Mouse (Mus musculus) left cerebral cortex, adult 2 months (tissue): ENCODE measurements around the gene Spata20. TPM values are rescaled to one million over a fixed set of nuclear protein-coding genes. Genes with fewer than 3 reads are reported as not detected.

ENCODE experiments used
- DNase-seq, 2 experiments: peaks; one replicate each; pipeline ENCODE4 v3.0.0; 2021 to 2022; ENCODE audit warnings: low spot score in 2 of 2, mixed read lengths in 1 of 2; ENCODE audit errors: extremely low spot score in 1 of 2
- H3K27ac ChIP-seq: fragments of 200-600 bp; 2 replicates; pipeline ENCODE4 v1.8.1; 2022
- H3K4me3 ChIP-seq: fragments of 200-600 bp; 2 replicates; pipeline ENCODE4 v1.8.1; 2022
- CTCF ChIP-seq: fragments of 200-600 bp; IDR thresholded peaks from 2 replicates; pipeline ENCODE4 v1.8.1; 2022; ENCODE audit warnings: antibody characterized with exemption, mild to moderate bottlenecking, moderate library complexity
- intact Hi-C: fragments of 180-260 bp; cut with DNase I; formaldehyde crosslinking; loops from one replicate; pipeline ENCODE4 v1.15.1; 2025
- total RNA-seq, 2 experiments: library from RNA; stranded (reverse); gene quantifications; 2 replicates each; pipeline ENCODE4 v1.2.3; 2021

Spata20 gene
- total RNA-seq, 2 experiments from 2014 or later: 0.41 to 0.51 TPM

DNA sequence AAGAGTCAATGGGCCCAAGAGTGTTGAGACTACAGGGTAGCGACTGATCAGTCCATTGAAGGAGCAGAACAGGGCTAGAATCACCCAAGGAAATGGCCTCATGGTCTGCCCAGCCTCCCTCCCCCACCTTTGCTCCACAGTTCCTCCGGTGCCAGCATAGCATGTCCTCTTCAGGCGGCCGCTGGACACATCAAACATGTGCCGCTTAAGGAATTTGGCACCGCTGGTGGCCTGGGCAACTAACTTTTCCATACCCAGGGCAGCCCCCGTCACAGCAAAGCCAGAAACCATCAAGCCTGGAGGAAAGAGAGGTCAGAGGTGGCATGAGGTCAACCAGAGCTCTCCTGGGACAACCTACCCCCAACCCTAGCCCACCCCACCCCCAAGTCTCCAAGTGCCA lies 4.0 kb downstream of the Spata20 start:
- Histone ChIP-seq H3K4me3 (no peak overlapping the region), H3K27ac (no peak overlapping the region)
- intact Hi-C loops: no loop called here
- no peak for TF ChIP-seq CTCF
- no peak for DNase-seq

DNA sequence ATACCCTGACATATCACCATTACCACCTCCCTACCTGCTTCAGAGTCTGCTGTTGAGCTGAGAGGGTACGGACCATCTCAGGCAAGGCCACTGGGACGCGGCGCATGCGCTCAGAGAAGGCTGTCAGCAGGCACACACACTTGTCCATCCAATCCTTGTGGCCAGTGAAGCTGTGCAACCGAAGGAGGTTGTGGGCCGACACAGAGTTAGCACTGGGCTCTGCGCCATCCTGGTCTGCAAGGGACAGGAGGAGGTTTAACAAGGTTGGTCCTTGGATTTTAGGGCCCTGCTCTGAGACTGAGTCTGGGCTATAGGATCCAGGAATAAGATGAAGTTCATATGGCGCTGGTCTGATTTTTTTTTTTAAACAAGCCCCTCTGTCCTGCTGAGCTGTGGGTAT lies 5.6 kb downstream of the Spata20 start:
- intact Hi-C loops: no loop called here
- Histone ChIP-seq H3K4me3 (no peak overlapping the region), H3K27ac (no peak overlapping the region)
- no peak for TF ChIP-seq CTCF
- DNase-seq: no peak

DNA sequence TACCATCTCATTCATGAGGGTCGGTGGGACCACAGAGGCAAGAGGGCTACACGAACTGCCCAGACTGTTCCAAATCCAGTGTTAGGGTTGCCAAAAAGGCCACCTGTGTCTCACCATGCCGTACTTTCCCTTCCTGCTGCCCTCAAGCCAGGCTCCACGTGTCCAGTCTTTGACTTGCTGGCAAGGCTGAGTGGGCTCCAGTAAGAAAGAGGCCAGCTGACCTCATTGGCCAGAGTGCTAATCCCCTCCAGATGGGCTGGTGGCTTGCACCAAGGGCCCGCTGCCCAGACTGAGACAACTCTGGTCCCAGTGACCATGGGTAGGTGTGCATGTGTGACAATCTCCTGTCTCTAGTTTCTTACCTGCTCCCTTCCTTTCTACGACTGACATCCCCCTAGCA lies 8.3 kb downstream of the Spata20 start:
- Histone ChIP-seq H3K4me3 (no peak overlapping the region), H3K27ac (no peak overlapping the region)
- DNase-seq: no peak
- TF ChIP-seq CTCF: no peak
- intact Hi-C loops: no loop called here

DNA sequence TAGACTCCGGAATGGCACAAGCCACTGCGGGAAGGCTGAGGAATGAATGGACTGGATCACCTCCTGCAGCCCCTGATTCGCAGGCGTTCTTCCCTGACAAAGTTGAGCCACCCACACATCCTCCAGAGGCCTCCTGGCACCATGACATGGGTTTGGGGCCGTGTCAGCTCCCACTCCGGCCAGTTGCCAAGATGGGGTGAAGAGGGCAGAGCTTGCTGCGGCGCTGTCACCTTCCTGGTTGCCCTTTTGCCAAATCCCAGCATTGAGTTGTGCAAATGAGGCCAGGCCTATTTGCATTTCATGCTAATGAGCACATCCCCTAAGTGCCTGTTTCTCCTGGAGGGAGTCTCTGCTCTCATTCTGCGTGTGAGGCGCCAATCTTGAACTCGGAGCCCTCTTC lies 10.3 kb downstream of the Spata20 start:
- intact Hi-C loops: loop anchor here (2.0 kb wide), 1 partner anchor 51 kb away; no protein-coding TSS in a partner anchor
- Histone ChIP-seq H3K27ac (no peak overlapping the region), H3K4me3 (no peak overlapping the region)
- DNase-seq: no peak
- TF ChIP-seq CTCF: no peak

DNA sequence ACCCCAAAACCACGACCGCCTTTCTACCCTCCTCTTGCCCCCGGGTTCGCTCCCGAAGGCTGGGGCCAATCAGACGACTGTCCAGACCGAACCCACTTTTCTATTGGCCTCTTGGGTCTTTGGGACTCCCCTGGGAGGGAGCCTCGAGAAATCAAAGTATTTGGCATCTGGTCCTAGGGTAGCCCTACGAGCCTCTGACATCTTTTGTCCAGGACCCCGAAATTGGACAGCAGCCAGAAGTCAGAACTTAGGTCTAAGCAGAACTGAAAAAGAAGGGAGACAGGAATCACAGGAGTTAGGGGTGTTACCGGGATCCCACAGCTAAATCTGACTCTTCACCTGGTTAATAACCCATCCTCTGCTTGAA lies 11.5 kb downstream of the Spata20 start:
- Histone ChIP-seq H3K4me3 (peak overlapping the region; percentile 81), H3K27ac (no peak overlapping the region)
- TF ChIP-seq CTCF: no peak
- no peak for DNase-seq
- intact Hi-C loops: loop anchor here (2.0 to 5.0 kb wide), 3 partner anchors 50 to 262 kb away; partner anchors contain the start of genes Ankrd40 and Tob1

DNA sequence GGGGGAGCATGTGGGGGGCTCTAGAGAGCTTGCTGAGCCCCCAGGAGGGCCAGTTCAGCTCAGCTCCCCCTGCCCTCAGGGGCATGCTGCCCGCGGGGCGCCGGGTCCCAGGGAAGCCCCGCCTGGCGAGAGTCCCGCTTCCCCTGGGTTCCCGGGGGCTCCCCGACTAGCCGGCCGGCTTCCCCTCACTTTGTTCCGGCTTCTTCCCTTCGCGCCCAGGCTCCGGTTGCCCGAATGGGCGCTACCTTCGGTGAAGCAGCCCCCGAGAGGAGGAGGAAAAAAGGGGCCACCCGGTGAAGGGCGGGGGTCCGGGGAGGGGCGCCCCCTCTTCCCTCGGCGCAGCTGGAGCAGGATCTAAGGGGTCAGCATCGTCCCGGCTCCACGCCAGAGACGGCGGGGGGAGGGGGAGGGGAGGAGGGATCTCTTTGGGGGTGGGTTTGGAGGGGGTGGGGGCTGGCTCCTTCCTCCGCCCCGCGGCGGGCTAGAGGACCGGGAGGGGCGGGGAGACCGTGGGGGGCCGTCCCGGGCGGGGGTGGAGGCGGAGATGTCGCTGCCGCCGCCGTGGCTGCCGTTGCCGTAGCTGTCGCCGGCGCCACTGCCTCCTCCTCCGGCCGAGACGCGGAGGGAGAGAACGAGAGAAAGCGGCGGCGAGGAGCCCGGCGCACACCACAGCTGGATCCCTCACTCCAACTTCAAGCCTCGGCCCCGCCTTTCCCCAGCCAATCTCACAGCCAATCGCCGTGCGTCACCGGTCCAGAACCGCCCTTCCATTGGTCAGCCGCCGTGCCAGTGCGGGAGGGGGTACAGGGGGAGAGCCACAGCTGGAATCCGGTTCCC lies 12.1 kb downstream of the Spata20 start, which contains the start of gene Cacna1g:
TSS of gene Cacna1g (minus strand) at position 492 of the 837 bp plus-strand sequence.
- peak within 1 kb of the TSS; percentile 81 for H3K4me3 ChIP-seq
- peak within 1 kb of the TSS; percentile 91 for H3K27ac ChIP-seq
- intact Hi-C loops: loop anchor here (2.0 to 5.0 kb wide), 3 partner anchors 49 to 262 kb away; partner anchors contain the start of genes Ankrd40 and Tob1
- no peak for TF ChIP-seq CTCF
- DNase-seq: peak; percentile 87 to 88

DNA sequence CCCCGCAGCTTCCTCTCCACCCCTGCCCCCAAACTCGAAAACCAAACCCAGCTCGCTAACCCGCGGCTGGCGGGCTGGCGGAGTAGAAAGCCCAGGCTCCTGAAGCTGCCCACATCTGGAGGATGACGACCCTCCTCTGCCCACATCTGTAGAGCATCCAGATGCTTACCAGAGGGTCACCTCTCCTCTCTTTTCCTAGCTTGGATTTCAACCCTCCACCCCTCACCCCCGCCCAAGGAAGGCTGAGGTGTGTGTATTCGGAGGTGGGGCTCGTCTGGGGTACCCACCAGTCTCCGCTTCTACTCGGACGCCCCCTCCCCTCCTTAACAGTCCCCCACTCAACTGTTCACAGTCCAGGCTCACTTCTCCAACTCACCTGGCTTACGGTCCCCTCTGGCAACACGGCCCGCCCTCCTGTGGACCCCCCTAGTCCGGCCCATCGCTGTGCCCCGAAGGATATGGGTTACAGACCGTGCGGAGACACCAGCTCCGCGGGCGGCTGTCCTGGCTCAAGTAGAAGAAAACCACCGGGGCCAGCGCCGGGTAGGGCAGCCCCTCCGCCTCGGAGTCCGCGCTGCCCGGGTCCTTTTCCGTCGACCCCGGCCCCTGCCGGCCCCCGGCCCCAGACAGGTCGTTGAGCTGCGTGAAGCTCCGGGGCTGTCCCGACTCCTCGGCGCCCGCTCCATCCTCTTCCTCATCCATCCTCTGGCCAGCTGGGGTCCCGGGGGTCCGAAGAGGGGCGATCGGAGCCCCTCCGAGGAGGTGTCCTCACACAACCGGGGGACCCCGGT lies 12.9 kb downstream of the Spata20 start:
- peak overlapping the region; percentile 81 for H3K4me3 ChIP-seq
- TF ChIP-seq CTCF: no peak
- intact Hi-C loops: loop anchor here (5.0 kb wide), 2 partner anchors 146 to 261 kb away; partner anchors contain the start of genes Ankrd40 and Tob1

DNA sequence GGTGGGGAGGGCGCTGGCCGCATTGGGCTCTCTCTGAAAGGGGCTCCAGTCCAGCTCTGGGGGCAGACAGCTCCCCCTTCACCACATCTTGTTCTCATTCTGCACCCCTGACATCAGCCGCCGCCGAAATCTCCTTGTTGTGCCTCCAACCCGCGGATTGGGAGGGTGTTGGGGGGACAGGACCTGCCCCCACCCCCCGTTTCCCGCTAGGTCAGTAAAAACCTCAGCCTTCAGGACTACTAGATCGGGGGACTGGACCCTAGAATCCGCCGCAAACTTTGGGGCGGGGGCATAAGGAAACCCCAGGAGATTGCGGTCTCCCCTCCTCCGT lies 13.4 kb downstream of the Spata20 start:
- H3K27ac ChIP-seq: peak overlapping the region; percentile 91
- DNase-seq: no peak
- intact Hi-C loops: loop anchor here (5.0 kb wide), 2 partner anchors 145 to 260 kb away; partner anchors contain the start of genes Ankrd40 and Tob1
- peak overlapping the region; percentile 81 for H3K4me3 ChIP-seq
- TF ChIP-seq CTCF: no peak

More for the DNA sequence above, 12.9 kb downstream of the Spata20 start:
- H3K27ac ChIP-seq: peak overlapping the region; percentile 91
- DNase-seq: no peak

DNA sequence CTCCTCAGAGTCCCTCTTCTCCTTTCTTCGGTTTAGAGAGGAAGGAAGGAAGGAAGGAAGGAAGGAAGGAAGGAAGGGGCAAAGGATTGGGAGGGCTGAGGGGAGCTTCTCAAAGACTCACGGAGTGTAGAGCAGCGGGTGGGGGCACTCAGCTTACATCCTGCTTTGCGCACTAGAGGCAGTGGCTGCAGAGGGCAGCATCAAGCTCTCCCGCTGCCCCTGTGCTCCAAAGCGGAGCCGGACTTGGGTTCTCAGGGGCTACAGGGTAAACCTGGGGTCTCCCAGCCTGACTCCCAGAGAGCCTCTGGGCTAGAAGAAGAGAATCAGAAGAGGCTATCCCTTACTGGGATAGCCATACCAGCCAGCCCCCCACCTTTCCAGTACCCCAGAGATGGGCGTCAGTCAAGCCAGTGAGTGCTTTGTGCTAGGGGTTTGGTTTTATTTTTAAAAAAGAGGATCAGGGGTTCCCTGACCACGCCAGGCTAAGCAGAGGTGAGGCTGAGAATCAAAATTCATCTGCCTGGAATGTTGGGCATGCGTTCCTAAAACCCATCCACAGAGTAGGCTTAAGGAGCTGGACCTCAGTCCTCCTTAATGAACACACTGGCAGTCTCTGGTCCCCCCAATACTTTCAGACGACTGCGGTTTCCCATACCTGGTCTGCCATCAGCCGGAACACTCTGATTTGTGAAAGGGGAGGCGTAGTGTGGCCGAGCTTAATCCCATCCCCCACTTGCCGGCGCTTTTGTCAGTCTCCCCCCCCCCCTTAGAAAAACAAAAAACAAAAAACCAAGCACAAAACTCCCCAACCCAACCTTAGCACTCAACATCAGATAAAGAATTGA lies 14.0 kb downstream of the Spata20 start:
- peak overlapping the region; percentile 91 for H3K27ac ChIP-seq

DNA sequence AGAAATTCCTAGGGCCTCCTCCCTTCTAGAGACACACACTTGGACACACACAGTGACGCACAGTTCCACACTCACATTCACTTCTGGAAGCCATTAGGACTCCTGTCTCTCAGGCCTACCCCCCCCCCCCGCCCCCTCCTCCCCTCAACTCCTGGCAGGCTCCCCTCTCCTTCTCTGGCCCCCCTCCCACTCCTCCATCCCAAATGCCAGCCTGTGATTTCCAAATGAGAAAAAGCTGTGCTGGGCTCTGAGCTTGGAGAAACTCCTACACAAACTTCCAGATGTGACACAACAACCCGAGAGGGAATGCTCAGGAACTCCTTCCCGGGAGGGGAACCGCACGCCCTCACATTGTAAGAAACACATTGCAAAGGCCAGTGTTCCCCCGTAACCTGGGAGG lies 15.6 kb downstream of the Spata20 start:
- H3K4me3 ChIP-seq: no peak overlapping the region
- no peak overlapping the region for H3K27ac ChIP-seq
- intact Hi-C loops: loop anchor here (5.0 kb wide), 2 partner anchors 143 to 258 kb away; partner anchors contain the start of genes Ankrd40 and Tob1
- no peak for TF ChIP-seq CTCF
- DNase-seq: no peak

More for the DNA sequence above, 14.0 kb downstream of the Spata20 start:
- intact Hi-C loops: loop anchor here (5.0 kb wide), 2 partner anchors 145 to 260 kb away; partner anchors contain the start of genes Ankrd40 and Tob1
- no peak; the same call in 1 of the 2 replicates for TF ChIP-seq CTCF
- DNase-seq: no peak
- peak overlapping the region; percentile 81 for H3K4me3 ChIP-seq
